Mouse (Mus musculus) midbrain, embryonic 15.5 days (tissue): Measurements from ENCODE around the gene Tmc7. TPM values are rescaled to one million over a fixed set of nuclear protein-coding genes. Genes with fewer than 3 reads are reported as not detected.
A peak's percentile ranks its signal among the peaks of the same experiment; 100 is the strongest.

ENCODE experiments used
- ATAC-seq: fragments of 200-750 bp; cut with Nextera tagmentation; replicated peaks from 2 replicates; pipeline ENCODE4 v1.8.0; 2017; ENCODE audit warnings: moderate TSS enrichment
- H3K27ac ChIP-seq: fragments of 300-500 bp; sonication (generic); 2 replicates; pipeline ENCODE4 v1.5.1; 2015; ENCODE audit warnings: mild to moderate bottlenecking, inconsistent platforms
- H3K27me3 ChIP-seq: fragments of 300-500 bp; sonication (generic); replicated peaks from 2 replicates; pipeline ENCODE4 v1.6.1; 2015; ENCODE audit warnings: inconsistent platforms
- H3K36me3 ChIP-seq: fragments of 300-500 bp; sonication (generic); replicated peaks from 2 replicates; pipeline ENCODE4 v1.6.1; 2015; ENCODE audit warnings: inconsistent platforms
- H3K4me1 ChIP-seq: fragments of 300-500 bp; sonication (generic); 2 replicates; pipeline ENCODE4 v1.6.1; 2015; ENCODE audit warnings: inconsistent platforms
- H3K4me2 ChIP-seq: fragments of 300-500 bp; sonication (generic); 2 replicates; pipeline ENCODE4 v1.6.1; 2015; ENCODE audit warnings: inconsistent platforms, mild to moderate bottlenecking, moderate library complexity
- H3K4me3 ChIP-seq: fragments of 300-500 bp; sonication (generic); 2 replicates; pipeline ENCODE4 v1.5.1; 2015; ENCODE audit warnings: mild to moderate bottlenecking, inconsistent platforms
- H3K9ac ChIP-seq: fragments of 300-500 bp; sonication (generic); 2 replicates; pipeline ENCODE4 v1.6.1; 2015; ENCODE audit warnings: mild to moderate bottlenecking, inconsistent platforms
- H3K9me3 ChIP-seq: fragments of 300-500 bp; sonication (generic); 2 replicates; pipeline ENCODE4 v1.6.1; 2016; ENCODE audit warnings: inconsistent platforms
- WGBS: fragments of 180-500 bp; shearing (Covaris S2); methylation state at CpG from one replicate; pipeline ENCODE4 v1.1.7; 2015; ENCODE audit warnings: mixed read lengths; 5-methylcytosine and 5-hydroxymethylcytosine counted together
- polyA plus RNA-seq: library from polyadenylated mRNA; unstranded; fragments of >200 nt; fragmentation: Nextera tagmentation; extraction: Ambion mirVana; gene quantifications from 2 replicates; pipeline ENCODE4 v1.2.1, GENCODE M21; 2015

Gene Tmc7
- polyA plus RNA-seq, 1 experiment from 2014 or later, result 6.3 TPM

- H3K36me3 ChIP-seq, result peaks cover 9% of the 10 kb centered on the region; the same call in 1 of the 2 replicates
- WGBS, result 86% methylated on average over 4 of the region's 4 CpGs
Measured at GRCm38 (mm10) chr7:118526967-118527366, 57.6 kb downstream of the Tmc7 start.

GRCm38 (mm10) chr7:118522077-118522476 is 62.5 kb downstream of the Tmc7 start:
- Histone ChIP-seq H3K9ac (no peak overlapping the region), H3K27me3 (no peaks in the 10 kb centered on the region), H3K4me2 (no peak overlapping the region), H3K4me1 (0 out of 2 replicates have a peak, but pooled peaks cover 3% of the 10 kb centered on the region), H3K9me3 (no peaks in the 10 kb centered on the region), H3K36me3 (peaks cover 6% of the 10 kb centered on the region; the same call in 1 of the 2 replicates), H3K27ac (no peak overlapping the region), H3K4me3 (no peak overlapping the region)
- no peak for ATAC-seq
- 82% methylated on average over 5 of the region's 5 CpGs for WGBS

More at GRCm38 (mm10) chr7:118526967-118527366, 57.6 kb downstream of the Tmc7 start:
- Histone ChIP-seq H3K27me3 (no peaks in the 10 kb centered on the region), H3K4me1 (peaks cover 2% of the 10 kb centered on the region; the same call in 1 of the 2 replicates), H3K4me2 (no peak overlapping the region), H3K27ac (no peak overlapping the region), H3K9ac (no peak overlapping the region), H3K9me3 (no peaks in the 10 kb centered on the region), H3K4me3 (no peak overlapping the region)
- no peak for ATAC-seq

GRCm38 (mm10) chr7:118519661-118520060 is 64.9 kb downstream of the Tmc7 start:
- Histone ChIP-seq H3K9me3 (no peaks in the 10 kb centered on the region), H3K9ac (no peak overlapping the region), H3K27me3 (no peaks in the 10 kb centered on the region), H3K36me3 (no peaks in the 10 kb centered on the region), H3K4me3 (no peak overlapping the region), H3K4me1 (0 out of 2 replicates have a peak, but pooled peaks cover 3% of the 10 kb centered on the region), H3K4me2 (no peak overlapping the region), H3K27ac (no peak overlapping the region)
- WGBS, result 90% methylated on average over 8 of the region's 8 CpGs
- no peak for ATAC-seq

GRCm38 (mm10) chr7:118518687-118519086 is 65.8 kb downstream of the Tmc7 start:
- H3K9ac ChIP-seq, result no peak overlapping the region
- H3K4me2 ChIP-seq, result no peak overlapping the region
- H3K27me3 ChIP-seq, result no peaks in the 10 kb centered on the region
- ATAC-seq, result peak; percentile 56; the same call in 1 of the 2 replicates
- H3K4me1 ChIP-seq, result 0 out of 2 replicates have a peak, but pooled peaks cover 3% of the 10 kb centered on the region
- no peak overlapping the region for H3K27ac ChIP-seq
- 2% methylated on average over 18 of the region's 18 CpGs for WGBS
- no peaks in the 10 kb centered on the region for H3K9me3 ChIP-seq
- H3K36me3 ChIP-seq, result no peaks in the 10 kb centered on the region
- H3K4me3 ChIP-seq, result no peak overlapping the region

GRCm38 (mm10) chr7:118517819-118518218 is 66.7 kb downstream of the Tmc7 start:
- WGBS, result 60% methylated on average over 2 of the region's 2 CpGs
- no peak overlapping the region for H3K4me2 ChIP-seq
- no peaks in the 10 kb centered on the region for H3K27me3 ChIP-seq
- 0 out of 2 replicates have a peak, but pooled peaks cover 3% of the 10 kb centered on the region for H3K4me1 ChIP-seq
- H3K9ac ChIP-seq, result no peak overlapping the region
- H3K27ac ChIP-seq, result no peak overlapping the region
- no peak overlapping the region for H3K4me3 ChIP-seq
- ATAC-seq, result no peak
- H3K36me3 ChIP-seq, result no peaks in the 10 kb centered on the region
- no peaks in the 10 kb centered on the region for H3K9me3 ChIP-seq

- Histone ChIP-seq H3K4me2 (no peak overlapping the region), H3K9ac (no peak overlapping the region), H3K27me3 (no peaks in the 10 kb centered on the region), H3K4me3 (no peak overlapping the region), H3K9me3 (no peaks in the 10 kb centered on the region), H3K36me3 (no peaks in the 10 kb centered on the region), H3K27ac (no peak overlapping the region), H3K4me1 (no peaks in the 10 kb centered on the region)
- ATAC-seq, result no peak
- 78% methylated on average over 7 of the region's 7 CpGs for WGBS
Measured at GRCm38 (mm10) chr7:118508556-118508955, 76.0 kb downstream of the Tmc7 start.

GRCm38 (mm10) chr7:118503844-118504243 is 80.7 kb downstream of the Tmc7 start:
- H3K27me3 ChIP-seq, result no peaks in the 10 kb centered on the region
- no peaks in the 10 kb centered on the region for H3K36me3 ChIP-seq
- no peaks in the 10 kb centered on the region for H3K9me3 ChIP-seq
- ATAC-seq, result no peak
- no peak overlapping the region for H3K27ac ChIP-seq
- H3K9ac ChIP-seq, result no peak overlapping the region
- no peaks in the 10 kb centered on the region for H3K4me1 ChIP-seq
- WGBS, result 73% methylated on average over 4 of the region's 4 CpGs
- H3K4me2 ChIP-seq, result no peak overlapping the region
- no peak overlapping the region for H3K4me3 ChIP-seq

- no peaks in the 10 kb centered on the region for H3K36me3 ChIP-seq
- H3K9ac ChIP-seq, result no peak overlapping the region
- H3K4me3 ChIP-seq, result no peak overlapping the region
- ATAC-seq, result no peak
- no peak overlapping the region for H3K27ac ChIP-seq
- H3K9me3 ChIP-seq, result no peaks in the 10 kb centered on the region
- 57% methylated on average over 8 of the region's 8 CpGs for WGBS
- no peaks in the 10 kb centered on the region for H3K4me1 ChIP-seq
- H3K27me3 ChIP-seq, result no peaks in the 10 kb centered on the region
- H3K4me2 ChIP-seq, result no peak overlapping the region
Measured at GRCm38 (mm10) chr7:118502333-118502732, 82.2 kb downstream of the Tmc7 start.

GRCm38 (mm10) chr7:118499784-118500435 is 84.6 kb downstream of the Tmc7 start:
- Histone ChIP-seq H3K27me3 (no peaks in the 10 kb centered on the region), H3K9me3 (no peaks in the 10 kb centered on the region), H3K4me3 (no peak overlapping the region), H3K27ac (no peak overlapping the region), H3K9ac (no peak overlapping the region), H3K36me3 (no peaks in the 10 kb centered on the region), H3K4me1 (no peaks in the 10 kb centered on the region), H3K4me2 (no peak overlapping the region)
- 78% methylated on average over 7 of the region's 7 CpGs for WGBS
- ATAC-seq, result no peak

GRCm38 (mm10) chr7:118498984-118499783 is 85.4 kb downstream of the Tmc7 start:
- Histone ChIP-seq H3K4me3 (no peak overlapping the region), H3K4me1 (no peaks in the 10 kb centered on the region), H3K27ac (no peak overlapping the region), H3K9me3 (no peaks in the 10 kb centered on the region), H3K9ac (no peak overlapping the region), H3K36me3 (no peaks in the 10 kb centered on the region), H3K27me3 (no peaks in the 10 kb centered on the region), H3K4me2 (no peak overlapping the region)
- WGBS, result 85% methylated on average over 12 of the region's 12 CpGs
- ATAC-seq, result no peak

- Histone ChIP-seq H3K4me3 (no peak overlapping the region), H3K9me3 (no peaks in the 10 kb centered on the region), H3K27ac (no peak overlapping the region), H3K27me3 (peaks cover 32% of the 10 kb centered on the region), H3K4me1 (peaks cover 18% of the 10 kb centered on the region), H3K36me3 (no peaks in the 10 kb centered on the region), H3K4me2 (no peak overlapping the region), H3K9ac (no peak overlapping the region)
- WGBS, result 85% methylated on average over 4 of the region's 4 CpGs
- no peak for ATAC-seq
Measured at GRCm38 (mm10) chr7:118494892-118495579, 89.5 kb downstream of the Tmc7 start.

GRCm38 (mm10) chr7:118493892-118494291 is 90.6 kb downstream of the Tmc7 start:
- Histone ChIP-seq H3K9me3 (no peaks in the 10 kb centered on the region), H3K9ac (no peak overlapping the region), H3K27me3 (peaks cover 44% of the 10 kb centered on the region), H3K36me3 (no peaks in the 10 kb centered on the region), H3K4me1 (peaks cover 18% of the 10 kb centered on the region), H3K27ac (no peak overlapping the region), H3K4me3 (no peak overlapping the region), H3K4me2 (no peak overlapping the region)
- ATAC-seq, result no peak
- WGBS, result 92% methylated on average over 9 of the region's 9 CpGs
